ENCODE assay signal across 9 mouse cellular contexts in genomic region chr6:129365959-129366359, GRCm38 (mm10). TPM values are rescaled to one million over a fixed set of nuclear protein-coding genes. Genes with fewer than 3 reads are reported as not detected.
DNase-seq lines count a peak whose midpoint lies in the region; ATAC-seq and TF ChIP-seq lines count a peak whose summit lies in the region.
"Had no signal": no experiment of that assay in that cellular context is flagged by ENCODE, and none has a peak within 500 bp of the region (broad histone marks: within the 10 kb centered on the region; RNA-seq: fewer than 3 reads in every experiment).

No protein-coding gene starts in this region.

- H3K4me1 ChIP-seq in ES-E14 (ENCODE audit: control insufficient read depth in 2 of 2, insufficient read depth in 2 of 2, low read length in 2 of 2, poor library complexity in 1 of 2) = peaks cover 0 to 3% of the 10 kb centered on the region in 2 experiments; a peak in 3 of 4 replicates

- DNase-seq in adrenal gland, adult 18-20 months (ENCODE audit: low spot score in 2 of 2) = peak; percentile 22 to 30
- DNase-seq in adrenal gland, adult 8-10 months = no peak
- DNase-seq in ES-E14 (ENCODE audit: low read depth, low spot score) = peak; percentile 41
- peak; percentile 26 for DNase-seq in cerebellum, adult 8-10 months
- DNase-seq in forelimb bud, embryonic 11.5 days (ENCODE audit: low read depth, low spot score) = peak; percentile 64
- DNase-seq in kidney, postnatal 10 days = peak; percentile 32
- DNase-seq in right cerebral cortex, postnatal 4 days = peak; percentile 16

- H3K9ac ChIP-seq in ES-E14 (ENCODE audit: insufficient read depth, low read depth, low read length, poor library complexity, severe bottlenecking) = no peak overlapping the region

- H3K36me3 ChIP-seq in ES-E14 (ENCODE audit: control insufficient read depth, insufficient read depth, low read length, poor library complexity, severe bottlenecking) = no peaks in the 10 kb centered on the region

- no peaks in the 10 kb centered on the region for H3K9me3 ChIP-seq in ES-E14 (ENCODE audit: control insufficient read depth, insufficient read depth, low read depth, low read length)

- no peak overlapping the region for H3K4me3 ChIP-seq in ES-E14 (ENCODE audit: insufficient read depth in 1 of 2, low read depth in 1 of 2, low read length in 2 of 2, poor library complexity in 1 of 2, severe bottlenecking in 1 of 2)

- no peak overlapping the region for H3K27ac ChIP-seq in ES-E14 (ENCODE audit: insufficient read depth, low read depth, low read length, poor library complexity, severe bottlenecking)

- in situ Hi-C loops in ES-E14 (cut with MboI; ENCODE audit: low sequenced_read_pairs in 2 of 2, unreplicated experiment in 2 of 2) = loop anchor here in 1 of 2 experiments (10.0 kb wide), 1 partner anchor 511 kb away; no protein-coding TSS in a partner anchor

- peak; percentile 87 for ATAC-seq in megakaryocyte progenitor cell, adult 5-6 weeks (replicated peaks; ENCODE audit: poor library complexity)

TF ChIP-seq in ES-E14, 5 proteins besides CTCF, POLR2A, EP300 and RAD21:
- TF ChIP-seq CHD2 (IDR thresholded peaks at IDR 0.05; ENCODE audit: low read depth, low read length) (no peak), ZC3H11A (IDR thresholded peaks at IDR 0.05; ENCODE audit: borderline replicate concordance, low read depth, low read length) (peak; percentile 89)

RNA-seq across cellular contexts. Expression of gene Clec12b, which starts 19.7 kb away (rescaled TPM):
- total RNA-seq in adrenal gland, adult 18-20 months (2021) = under 1 TPM; 0.22 to 0.30 TPM
- total RNA-seq in adrenal gland, adult 8-10 months (2022) = under 1 TPM in 2 of 4 experiments, not detected in 2; 0.52 to 0.70 TPM
- not detected in 2 replicates for total RNA-seq in ES-E14 (2012; rRNA removed)
- total RNA-seq in megakaryocyte progenitor cell, adult 5-6 weeks (2015) = not detected in 2 replicates
- not detected in 2 replicates for total RNA-seq in megakaryocyte progenitor cell, adult 5-6 weeks (2017)
- total RNA-seq: layer of hippocampus, postnatal 25 days had no signal

RNA-seq across cellular contexts. Expression of gene Clec12a, which starts 23.5 kb away (rescaled TPM):
- 1 to 10 TPM in 1 of 2 experiments, under 1 TPM in 1; 0.70 to 3.4 TPM for total RNA-seq in adrenal gland, adult 18-20 months (2021)
- 1 to 10 TPM in 3 of 4 experiments, under 1 TPM in 1; 0.55 to 5.7 (median 2.9) TPM for total RNA-seq in adrenal gland, adult 8-10 months (2022)
- total RNA-seq in ES-E14 (2012; rRNA removed) = not detected in 2 replicates
- 726 and 820 TPM in 2 replicates for total RNA-seq in megakaryocyte progenitor cell, adult 5-6 weeks (2015)
- 640 and 745 TPM in 2 replicates for total RNA-seq in megakaryocyte progenitor cell, adult 5-6 weeks (2017)
- total RNA-seq: layer of hippocampus, postnatal 25 days had no signal

RNA-seq across cellular contexts. Expression of gene Clec1b, which starts 31.1 kb away (rescaled TPM):
- 1 to 10 TPM; 1.4 to 2.0 TPM for total RNA-seq in adrenal gland, adult 18-20 months (2021)
- total RNA-seq in adrenal gland, adult 8-10 months (2022) = 1 to 10 TPM; 1.3 to 2.6 (median 2.2) TPM
- not detected in 2 replicates for total RNA-seq in ES-E14 (2012; rRNA removed)
- total RNA-seq in megakaryocyte progenitor cell, adult 5-6 weeks (2015) = 0.17 and 0.22 TPM in 2 replicates
- total RNA-seq in megakaryocyte progenitor cell, adult 5-6 weeks (2017) = 0.17 and 0.42 TPM in 2 replicates
- total RNA-seq: layer of hippocampus, postnatal 25 days had no signal

RNA-seq across cellular contexts. Expression of gene 4922502D21Rik, which starts 34.4 kb away (rescaled TPM):
- total RNA-seq in adrenal gland, adult 18-20 months (2021) = not detected
- not detected for total RNA-seq in adrenal gland, adult 8-10 months (2022)
- not detected in 2 replicates for total RNA-seq in ES-E14 (2012; rRNA removed)
- total RNA-seq in megakaryocyte progenitor cell, adult 5-6 weeks (2015) = 0.42 TPM in 1 of 2 replicates, not detected in the other
- total RNA-seq in megakaryocyte progenitor cell, adult 5-6 weeks (2017) = 0.34 TPM in 1 of 2 replicates, not detected in the other
- total RNA-seq: layer of hippocampus, postnatal 25 days had no signal

RNA-seq across cellular contexts. Expression of gene Clec9a, which starts 42.7 kb away (rescaled TPM):
- total RNA-seq in adrenal gland, adult 18-20 months (2021) = 1 to 10 TPM in 1 of 2 experiments, under 1 TPM in 1; 0.53 to 1.6 TPM
- total RNA-seq in adrenal gland, adult 8-10 months (2022) = 1 to 10 TPM in 2 of 4 experiments, under 1 TPM in 2; 0.24 to 2.7 (median 1.2) TPM
- total RNA-seq in ES-E14 (2012; rRNA removed) = not detected in 2 replicates
- 5.2 and 6.3 TPM in 2 replicates for total RNA-seq in megakaryocyte progenitor cell, adult 5-6 weeks (2015)
- 2.0 and 3.4 TPM in 2 replicates for total RNA-seq in megakaryocyte progenitor cell, adult 5-6 weeks (2017)
- total RNA-seq: layer of hippocampus, postnatal 25 days had no signal

Comparison
In these comparisons a context has a peak if more than half of its experiments do, and no peak if none do; other contexts are left out.
1. RNA of gene Clec12a, which starts 23.5 kb away (total RNA-seq): 640 to 820 TPM in megakaryocyte progenitor cell, adult 5-6 weeks; 0.55 to 5.7 TPM in adrenal gland, adult 8-10 months, 0.70 to 3.4 TPM in adrenal gland, adult 18-20 months and not detected in ES-E14; every median in the first group is over 10 times any median in the second.